In the genomic region with DNA sequence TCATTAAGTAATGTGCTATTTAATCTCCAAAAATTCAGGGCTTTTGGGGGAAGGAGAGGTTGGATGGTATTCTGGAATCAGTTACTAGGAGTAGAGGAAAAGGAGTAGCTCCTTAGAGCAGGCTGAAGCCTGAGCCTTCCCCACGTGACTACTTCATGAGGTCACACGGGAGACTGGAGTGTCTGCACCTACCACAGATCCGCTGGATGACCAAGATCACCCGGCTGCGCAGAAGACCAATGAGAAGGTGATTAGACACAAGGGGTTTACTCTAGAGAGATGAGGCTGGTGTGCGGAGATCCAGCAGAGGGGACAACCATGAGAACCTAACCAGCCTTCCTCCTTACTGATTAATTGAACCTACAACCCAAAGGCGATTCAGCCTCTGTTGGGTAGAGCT, we compare ENCODE assay signal across 22 mouse cellular contexts. TPM values are rescaled to one million over a fixed set of nuclear protein-coding genes. Genes with fewer than 3 reads are reported as not detected.
DNase-seq lines count a peak whose midpoint lies in the region; TF ChIP-seq lines count a peak whose summit lies in the region.
"Had no signal": no experiment of that assay in that cellular context is flagged by ENCODE, and none has a peak within 500 bp of the region (broad histone marks: within the 10 kb centered on the region; RNA-seq: fewer than 3 reads in every experiment).

No protein-coding gene starts in this region.

- no peak overlapping the region for H3K4me3 ChIP-seq in thymus, adult 2 months (ENCODE audit: control insufficient read depth, insufficient read depth, low read length)
- H3K4me3 ChIP-seq: embryonic facial prominence, embryonic 10.5 days; embryonic facial prominence, embryonic 12.5 days; forebrain, embryonic 13.5 days; forebrain, embryonic 15.5 days had no signal

- H3K36me3 ChIP-seq in thymus, adult 2 months (ENCODE audit: control insufficient read depth, insufficient read depth, low read length), result no peaks in the 10 kb centered on the region
- H3K36me3 ChIP-seq: embryonic facial prominence, embryonic 10.5 days; embryonic facial prominence, embryonic 12.5 days; forebrain, embryonic 15.5 days; G1E had no signal

- no peak overlapping the region for H3K27ac ChIP-seq in thymus, adult 2 months (ENCODE audit: control insufficient read depth, insufficient read depth, low read length)
- H3K27ac ChIP-seq: embryonic facial prominence, embryonic 10.5 days; embryonic facial prominence, embryonic 12.5 days; forebrain, embryonic 13.5 days; forebrain, embryonic 15.5 days had no signal

- peak; percentile 59 for DNase-seq in heart, adult 11 months
- no peak for DNase-seq in heart, adult 8-10 months (ENCODE audit: low spot score)
- peak; percentile 65 for DNase-seq in R1 (ENCODE audit: low read depth, low spot score)
- no peak for DNase-seq in layer of hippocampus, adult 11-12 months (ENCODE audit: low spot score)
- DNase-seq in thymus, adult 2 months, result no peak
- DNase-seq: adrenal gland, adult 8-10 months; adrenal gland, postnatal 14 days; adrenal gland, postnatal 36 days; B cell, adult 2 months; cerebellum, adult 11-12 months; cerebellum, adult 2 months; cerebellum, adult 9-10 months; cerebellum, postnatal 10 days; cerebellum, postnatal 25 days; forebrain, postnatal 0 days had no signal

- TF ChIP-seq CTCF in thymus, adult 2 months (IDR thresholded peaks at IDR 0.05; ENCODE audit: borderline replicate concordance, control insufficient read depth, extremely low read depth, insufficient read depth, low read length, poor library complexity), result no peak

- no peaks in the 10 kb centered on the region for H3K27me3 ChIP-seq in thymus, adult 2 months (ENCODE audit: control insufficient read depth, insufficient read depth, low read length)
- H3K27me3 ChIP-seq: CH12.LX; embryonic facial prominence, embryonic 12.5 days; forebrain, embryonic 13.5 days; forebrain, embryonic 15.5 days; Patski had no signal

- no peak for TF ChIP-seq POLR2A in thymus, adult 2 months (IDR thresholded peaks at IDR 0.05; ENCODE audit: control insufficient read depth, extremely low read depth, insufficient read depth, low read length, poor library complexity)

- 95% methylated on average over 7 of the region's 7 CpGs for WGBS in thymus, adult 2 months

- H3K4me1 ChIP-seq in thymus, adult 2 months (replicated peaks; ENCODE audit: control insufficient read depth, insufficient read depth, low read length), result peaks cover 2% of the 10 kb centered on the region; the same call in 1 of the 2 replicates
- H3K4me1 ChIP-seq: embryonic facial prominence, embryonic 12.5 days had no signal

RNA-seq across cellular contexts. Expression of a gene that starts 4.5 kb away (rescaled TPM):
- total RNA-seq in heart, adult 8-10 months (2022), result 1 to 10 TPM; 5.1 to 5.9 (median 5.7) TPM
- polyA plus RNA-seq in thymus, adult 2 months (2012; rRNA removed), result 5.9 and 6.8 TPM in 2 replicates

Comparison
In these comparisons a context has a peak if more than half of its experiments do, and no peak if none do; other contexts are left out.
1. DNase-seq: peak in heart, adult 11 months (single experiment) and R1 (single experiment); none in heart, adult 8-10 months (single experiment), layer of hippocampus, adult 11-12 months (single experiment) and thymus, adult 2 months (single experiment).